Mouse (Mus musculus): Measurements from ENCODE around the gene Ndc1. TPM values are rescaled to one million over a fixed set of nuclear protein-coding genes. Genes with fewer than 3 reads are reported as not detected.
"Not testable (repeated sequence)": the region's sequence is repeated elsewhere in the genome, so short reads cannot be mapped to it uniquely, and the experiment has no call there.

Ndc1 gene
- total and polyA plus RNA-seq, 3 experiments, result 8.6 to 139 (median 56.3) TPM

- H3K9me3 ChIP-seq (replicated peaks), result no peaks in the 10 kb centered on the region
- peaks cover 26% of the 10 kb centered on the region for H3K4me1 ChIP-seq (ENCODE audit: insufficient read depth, low read depth, low read length)
- DNase-seq (ENCODE audit: low spot score) (no peak), ATAC-seq (ENCODE audit: extremely low read depth, insufficient number of reproducible peaks, low FRiP score, poor library complexity, severe bottlenecking) (no peak)
- TF ChIP-seq POLR2AphosphoS5 (IDR thresholded peaks at IDR 0.05; ENCODE audit: insufficient replicate concordance, low read depth, low read length) (no peak), TAL1 (conservative IDR thresholded peaks at IDR 0.05; ENCODE audit: low read depth, low read length) (no peak), GATA2 (IDR thresholded peaks at IDR 0.05; ENCODE audit: borderline replicate concordance, low read depth, low read length) (no peak), GATA1 (IDR thresholded peaks at IDR 0.05; ENCODE audit: borderline replicate concordance, low read length) (no peak), CTCF (IDR thresholded peaks at IDR 0.05; ENCODE audit: low read depth, low read length) (no peak)
- peaks cover 42% of the 10 kb centered on the region for H3K36me3 ChIP-seq (replicated peaks)
- H3K27me3 ChIP-seq (ENCODE audit: insufficient read depth, low read length), result no peaks in the 10 kb centered on the region
- no peak overlapping the region for H3K4me3 ChIP-seq (ENCODE audit: low read depth, low read length)
Measured at GRCm38 (mm10) chr4:107360457-107361145, 7.0 kb upstream of the Ndc1 start.

- H3K27me3 ChIP-seq (ENCODE audit: insufficient read depth, low read length), result no peaks in the 10 kb centered on the region
- no peak for DNase-seq (ENCODE audit: low spot score)
- H3K9me3 ChIP-seq (replicated peaks), result no peaks in the 10 kb centered on the region
- peaks cover 34% of the 10 kb centered on the region for H3K36me3 ChIP-seq (replicated peaks)
- ATAC-seq (ENCODE audit: extremely low read depth, insufficient number of reproducible peaks, low FRiP score, poor library complexity, severe bottlenecking), result no peak
- peaks cover 31% of the 10 kb centered on the region for H3K4me1 ChIP-seq (ENCODE audit: insufficient read depth, low read depth, low read length)
- TF ChIP-seq POLR2AphosphoS5 (IDR thresholded peaks at IDR 0.05; ENCODE audit: insufficient replicate concordance, low read depth, low read length) (no peak), GATA2 (IDR thresholded peaks at IDR 0.05; ENCODE audit: borderline replicate concordance, low read depth, low read length) (no peak), GATA1 (IDR thresholded peaks at IDR 0.05; ENCODE audit: borderline replicate concordance, low read length) (no peak), CTCF (IDR thresholded peaks at IDR 0.05; ENCODE audit: low read depth, low read length) (no peak), TAL1 (conservative IDR thresholded peaks at IDR 0.05; ENCODE audit: low read depth, low read length) (no peak)
- no peak overlapping the region for H3K4me3 ChIP-seq (ENCODE audit: low read depth, low read length)
Measured at GRCm38 (mm10) chr4:107362755-107363154, 4.8 kb upstream of the Ndc1 start.

DNA sequence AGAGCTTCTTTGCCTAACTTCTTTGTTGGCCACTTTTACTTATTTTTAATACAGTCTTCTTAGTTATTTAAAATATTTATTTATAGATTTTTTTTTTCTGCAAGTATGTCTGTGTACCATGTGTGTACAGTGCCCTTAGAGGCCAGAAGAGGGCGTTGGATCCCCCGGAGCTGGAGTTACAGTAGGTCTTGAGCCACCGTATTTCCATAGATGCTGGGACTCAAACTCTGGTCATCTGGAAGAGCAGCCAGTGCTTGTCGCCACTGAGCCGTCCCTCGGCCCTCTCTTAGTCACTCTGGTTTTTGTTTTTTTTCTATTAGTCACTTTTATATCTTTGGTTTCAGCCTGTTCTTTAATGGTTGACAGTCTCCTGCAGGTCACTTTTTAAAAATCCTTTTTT lies 4.0 kb upstream of the Ndc1 start:
- H3K4me3 ChIP-seq (ENCODE audit: low read depth, low read length), result no peak overlapping the region
- H3K9me3 ChIP-seq (replicated peaks), result no peaks in the 10 kb centered on the region
- peaks cover 26% of the 10 kb centered on the region for H3K4me1 ChIP-seq (ENCODE audit: insufficient read depth, low read depth, low read length)
- H3K27me3 ChIP-seq (ENCODE audit: insufficient read depth, low read length), result no peaks in the 10 kb centered on the region
- DNase-seq (ENCODE audit: low spot score), result no peak
- peaks cover 29% of the 10 kb centered on the region for H3K36me3 ChIP-seq (replicated peaks)
- ATAC-seq (ENCODE audit: extremely low read depth, insufficient number of reproducible peaks, low FRiP score, poor library complexity, severe bottlenecking), result no peak
- TF ChIP-seq CTCF (IDR thresholded peaks at IDR 0.05; ENCODE audit: low read depth, low read length) (no peak), POLR2AphosphoS5 (IDR thresholded peaks at IDR 0.05; ENCODE audit: insufficient replicate concordance, low read depth, low read length) (no peak), GATA2 (IDR thresholded peaks at IDR 0.05; ENCODE audit: borderline replicate concordance, low read depth, low read length) (no peak), GATA1 (IDR thresholded peaks at IDR 0.05; ENCODE audit: borderline replicate concordance, low read length) (no peak), TAL1 (conservative IDR thresholded peaks at IDR 0.05; ENCODE audit: low read depth, low read length) (no peak)

- no peaks in the 10 kb centered on the region for H3K9me3 ChIP-seq (replicated peaks)
- H3K27me3 ChIP-seq (ENCODE audit: insufficient read depth, low read length), result no peaks in the 10 kb centered on the region
- peaks cover 22% of the 10 kb centered on the region for H3K36me3 ChIP-seq (replicated peaks)
- DNase-seq (ENCODE audit: low spot score) (peak; percentile 48), ATAC-seq (ENCODE audit: extremely low read depth, insufficient number of reproducible peaks, low FRiP score, poor library complexity, severe bottlenecking) (no peak)
- H3K4me3 ChIP-seq (ENCODE audit: low read depth, low read length), result peak overlapping the region; percentile 5; the same call in 1 of the 2 replicates
- peaks cover 26% of the 10 kb centered on the region for H3K4me1 ChIP-seq (ENCODE audit: insufficient read depth, low read depth, low read length)
- no peak for TF ChIP-seq TAL1 (conservative IDR thresholded peaks at IDR 0.05; ENCODE audit: low read depth, low read length)
Measured at GRCm38 (mm10) chr4:107364190-107364639, 3.4 kb upstream of the Ndc1 start.

DNA sequence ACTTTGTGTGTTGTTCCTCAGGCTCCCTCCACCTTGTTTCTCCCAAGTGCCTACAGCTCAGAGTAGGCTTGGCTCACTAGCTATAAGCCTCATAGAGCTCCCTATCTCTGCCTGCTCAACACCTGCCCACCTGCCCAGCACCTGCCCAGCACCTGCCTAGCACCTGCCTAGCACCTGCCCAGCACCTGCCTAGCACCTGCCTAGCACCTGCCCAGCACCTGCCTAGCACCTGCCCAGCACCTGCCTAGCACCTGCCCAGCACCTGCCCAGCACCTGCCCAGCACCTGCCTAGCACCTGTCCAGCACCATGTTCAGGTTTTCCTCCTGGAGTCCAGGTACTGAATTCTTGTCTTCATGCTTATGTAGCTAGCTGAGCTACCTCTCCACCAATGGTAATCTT lies 1.2 kb upstream of the Ndc1 start:
- not testable (repeated sequence) for H3K4me3 ChIP-seq (ENCODE audit: low read depth, low read length); H3K9me3 ChIP-seq (replicated peaks); ATAC-seq (ENCODE audit: extremely low read depth, insufficient number of reproducible peaks, low FRiP score, poor library complexity, severe bottlenecking); DNase-seq (ENCODE audit: low spot score); H3K27me3 ChIP-seq (ENCODE audit: insufficient read depth, low read length)
- peaks cover 29% of the 10 kb centered on the region for H3K4me1 ChIP-seq (ENCODE audit: insufficient read depth, low read depth, low read length)
- peaks cover 23% of the 10 kb centered on the region for H3K36me3 ChIP-seq (replicated peaks)

DNA sequence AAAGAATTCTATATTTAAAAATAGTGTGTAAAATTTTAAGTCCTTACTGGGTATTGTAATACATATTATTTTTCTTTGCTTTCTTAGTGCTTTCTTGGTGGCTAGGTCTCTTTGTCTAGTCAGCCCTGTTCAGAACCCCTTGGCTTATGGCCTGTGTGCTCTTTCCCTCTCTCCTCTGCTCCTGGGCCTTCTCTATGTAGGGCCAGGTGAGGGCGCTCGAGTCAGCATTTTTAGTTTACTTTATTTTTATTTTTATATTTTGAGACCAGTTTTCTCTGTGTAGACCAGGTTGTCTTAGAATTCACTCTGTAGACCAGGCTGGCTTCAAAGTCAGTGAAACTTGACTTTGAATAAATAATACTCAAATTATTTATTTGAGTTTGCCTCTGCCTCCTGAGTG lies 4.7 kb downstream of the Ndc1 start:
- TF ChIP-seq POLR2AphosphoS5 (IDR thresholded peaks at IDR 0.05; ENCODE audit: insufficient replicate concordance, low read depth, low read length), result no peak
- no peak for TF ChIP-seq TAL1 (conservative IDR thresholded peaks at IDR 0.05; ENCODE audit: low read depth, low read length)
- no peak for TF ChIP-seq GATA2 (IDR thresholded peaks at IDR 0.05; ENCODE audit: borderline replicate concordance, low read depth, low read length)
- no peak for TF ChIP-seq CTCF (IDR thresholded peaks at IDR 0.05; ENCODE audit: low read depth, low read length)
- no peak for TF ChIP-seq GATA1 (IDR thresholded peaks at IDR 0.05; ENCODE audit: borderline replicate concordance, low read length)
- Histone ChIP-seq H3K36me3 (replicated peaks) (peaks cover 75% of the 10 kb centered on the region), H3K4me3 (ENCODE audit: low read depth, low read length) (no peak overlapping the region), H3K4me1 (ENCODE audit: insufficient read depth, low read depth, low read length) (peaks cover 42% of the 10 kb centered on the region), H3K9me3 (replicated peaks) (no peaks in the 10 kb centered on the region), H3K27me3 (ENCODE audit: insufficient read depth, low read length) (no peaks in the 10 kb centered on the region)
- ATAC-seq (ENCODE audit: extremely low read depth, insufficient number of reproducible peaks, low FRiP score, poor library complexity, severe bottlenecking), result no peak
- no peak for DNase-seq (ENCODE audit: low spot score)

DNA sequence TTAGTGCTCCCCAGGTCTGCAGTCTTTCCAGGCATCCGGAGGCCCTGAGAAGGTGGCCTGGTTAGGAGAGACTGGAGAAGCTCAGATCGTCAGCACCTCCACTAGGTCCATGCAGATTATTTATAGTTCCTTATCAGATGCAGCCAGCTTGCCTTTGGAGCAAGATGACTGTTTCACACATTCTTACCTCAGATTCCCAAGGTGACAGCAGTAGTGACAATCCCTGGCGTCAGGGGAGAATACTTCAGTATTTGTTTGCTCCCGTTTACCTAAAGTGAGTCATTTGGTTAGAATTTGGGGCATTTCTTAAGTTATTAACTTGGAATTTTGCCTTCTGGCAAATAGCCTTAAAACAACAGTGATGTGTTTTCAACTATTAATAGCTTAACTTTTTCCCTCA lies 7.1 kb downstream of the Ndc1 start:
- H3K9me3 ChIP-seq (replicated peaks), result no peaks in the 10 kb centered on the region
- peak; percentile 45 for ATAC-seq (ENCODE audit: extremely low read depth, insufficient number of reproducible peaks, low FRiP score, poor library complexity, severe bottlenecking)
- no peak for DNase-seq (ENCODE audit: low spot score)
- peaks cover 92% of the 10 kb centered on the region for H3K36me3 ChIP-seq (replicated peaks)
- no peak for TF ChIP-seq POLR2AphosphoS5 (IDR thresholded peaks at IDR 0.05; ENCODE audit: insufficient replicate concordance, low read depth, low read length)
- peak; percentile 70 for TF ChIP-seq TAL1 (conservative IDR thresholded peaks at IDR 0.05; ENCODE audit: low read depth, low read length)
- H3K4me1 ChIP-seq (ENCODE audit: insufficient read depth, low read depth, low read length), result peaks cover 35% of the 10 kb centered on the region
- no peaks in the 10 kb centered on the region for H3K27me3 ChIP-seq (ENCODE audit: insufficient read depth, low read length)
- no peak overlapping the region; the same call in 1 of the 2 replicates for H3K4me3 ChIP-seq (ENCODE audit: low read depth, low read length)
